Mouse (Mus musculus): Measurements from ENCODE around the gene Sprr2h. TPM values are rescaled to one million over a fixed set of nuclear protein-coding genes. Genes with fewer than 3 reads are reported as not detected.

Gene Sprr2h
- polyA plus RNA-seq (2012; rRNA removed): not detected in 2 replicates

DNA sequence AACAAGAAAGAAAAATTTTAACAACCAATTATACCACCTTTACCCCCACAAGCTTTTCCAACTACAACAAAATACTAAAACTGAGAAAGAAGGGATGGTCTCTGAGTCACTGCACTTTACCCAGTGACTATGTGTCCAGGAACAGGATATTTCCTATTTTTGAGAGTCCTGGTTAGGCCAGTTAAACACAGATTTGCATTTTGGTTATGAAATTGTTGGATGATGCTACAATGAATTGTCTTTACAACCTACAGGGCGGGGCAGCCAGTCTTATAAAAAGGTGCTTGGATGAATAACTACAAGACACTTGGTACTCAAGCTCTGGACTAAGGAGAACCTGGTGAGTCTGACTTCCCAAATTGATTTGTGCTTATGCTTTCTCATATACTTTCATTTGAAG is at the start of gene Sprr2h:
TSS of gene Sprr2h (plus strand) at position 301 of the 400 bp plus-strand sequence.

DNA sequence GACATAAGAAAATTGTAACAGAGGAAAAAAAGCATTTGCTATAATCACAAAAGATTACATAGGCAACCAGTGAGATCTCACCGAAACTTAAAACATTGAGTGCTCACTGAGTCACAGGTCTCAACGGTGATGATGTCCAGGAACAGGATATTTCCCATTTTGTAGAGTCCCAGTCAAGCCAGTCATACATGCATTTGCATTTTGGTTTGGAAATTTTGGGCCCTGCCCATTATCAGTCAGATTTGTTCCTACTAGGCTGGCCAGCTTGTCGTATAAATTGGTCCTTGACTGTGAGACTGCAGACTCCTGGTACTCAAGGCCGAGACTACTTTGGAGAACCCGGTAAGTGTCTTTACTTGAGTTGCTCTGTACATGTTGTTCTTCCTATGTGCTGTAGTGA is 46.6 kb upstream of the Sprr2h start, which contains the start of gene Sprr2d:
TSS of gene Sprr2d (plus strand) at position 301 of the 400 bp plus-strand sequence.

DNA sequence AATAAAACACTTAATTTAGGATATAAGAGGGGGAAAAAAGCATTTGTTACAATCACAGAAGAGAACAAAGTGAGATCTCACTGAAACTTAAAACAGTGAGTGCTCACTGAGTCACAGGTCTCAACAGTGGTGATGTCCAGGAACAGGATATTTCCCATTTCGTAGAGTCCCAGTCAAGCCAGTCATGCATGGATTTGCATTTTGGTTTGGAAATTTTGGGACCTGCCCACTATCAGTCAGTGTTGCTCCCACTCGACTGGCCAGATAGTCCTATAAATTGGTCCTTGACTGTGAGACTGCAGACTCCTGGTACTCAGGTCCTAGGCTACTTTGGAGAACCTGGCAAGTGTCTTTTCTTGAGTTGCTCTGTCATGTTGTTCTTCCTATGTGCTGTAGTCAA is 33.6 kb upstream of the Sprr2h start, which contains the start of gene Sprr2e:
TSS of gene Sprr2e (plus strand) at position 301 of the 400 bp plus-strand sequence.

DNA sequence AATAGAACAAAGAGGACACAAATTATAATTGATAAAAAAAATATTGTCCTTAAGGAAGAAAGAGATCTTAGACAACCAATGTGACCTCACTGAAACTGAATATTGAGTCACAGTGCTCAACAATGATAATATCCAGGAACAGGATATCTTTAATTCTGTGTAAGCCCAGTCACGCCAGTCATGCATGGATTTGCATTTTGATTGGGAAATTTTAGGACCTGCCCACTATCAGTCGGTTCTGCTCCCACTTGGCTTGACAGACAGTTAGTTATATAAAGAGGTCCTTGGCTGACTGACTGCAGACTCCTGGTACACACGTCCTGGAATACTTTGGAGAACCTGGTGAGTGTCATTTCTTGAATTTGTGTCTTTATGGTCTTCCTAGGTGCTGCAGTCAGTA is 20.6 kb upstream of the Sprr2h start, which contains the start of gene Sprr2f:
TSS of gene Sprr2f (plus strand) at position 301 of the 400 bp plus-strand sequence.

DNA sequence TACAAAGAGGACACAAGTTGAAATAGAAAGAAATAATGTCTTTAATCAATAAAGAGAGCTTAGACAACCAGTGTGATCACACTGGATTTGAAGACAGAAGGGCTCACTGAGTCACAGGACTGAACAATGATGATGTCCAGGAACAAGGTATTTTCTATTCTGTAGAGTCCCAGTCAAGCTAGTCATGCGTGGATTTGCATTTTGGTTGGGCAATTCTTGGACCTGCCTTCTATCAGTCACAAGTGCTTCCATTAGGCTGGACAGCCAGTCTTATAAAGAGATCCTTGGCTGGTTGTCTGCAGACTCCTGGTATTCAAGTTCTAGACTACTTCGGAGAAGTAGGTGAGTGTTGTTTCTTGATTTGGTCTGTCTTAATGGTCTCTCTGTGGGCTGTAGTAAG is 22.2 kb downstream of the Sprr2h start, which contains the start of gene Sprr2i:
TSS of gene Sprr2i (plus strand) at position 301 of the 400 bp plus-strand sequence.

DNA sequence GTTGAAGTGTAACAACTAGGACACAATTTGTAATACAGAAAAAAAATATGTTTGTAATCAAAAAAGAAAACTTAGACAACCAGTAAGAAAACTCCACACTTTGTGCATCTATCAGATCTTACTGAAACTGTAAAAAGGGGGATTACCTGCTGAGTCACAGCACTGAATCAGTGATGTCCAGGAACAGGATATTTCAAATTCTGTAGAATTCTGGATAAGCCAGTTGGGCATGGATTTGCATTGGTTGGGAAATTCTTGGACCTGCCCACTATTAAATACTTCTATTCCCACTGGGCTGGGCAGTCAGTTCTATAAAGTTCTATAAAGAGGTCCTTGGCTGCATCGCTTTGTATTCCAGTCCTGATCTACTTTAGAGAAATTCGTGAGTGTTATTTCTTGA is 32.3 kb downstream of the Sprr2h start, which contains the start of gene Sprr2j-ps:
TSS of gene Sprr2j-ps (plus strand) at position 301 of the 400 bp plus-strand sequence.

DNA sequence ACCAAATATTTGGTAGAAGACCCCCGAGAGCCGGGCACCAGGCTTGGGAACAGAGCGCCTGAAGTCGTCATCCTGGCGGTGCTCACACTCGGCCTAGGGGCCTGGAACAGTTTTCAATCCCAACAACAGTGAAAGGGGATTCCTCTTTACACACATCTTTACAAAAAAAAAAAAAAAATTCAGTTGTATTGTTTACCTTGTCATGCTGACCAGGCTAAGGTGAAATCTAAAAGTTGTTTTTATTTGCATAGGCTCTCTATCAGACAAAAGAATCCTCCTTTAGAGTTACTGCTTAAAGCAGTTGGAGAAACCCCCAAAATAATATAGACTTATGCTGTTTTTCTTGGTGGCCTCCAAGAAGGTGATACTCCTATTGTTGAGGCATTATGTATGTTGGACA is 43.8 kb downstream of the Sprr2h start, which contains the start of gene Gm9774:
TSS of gene Gm9774 (minus strand) at position 101 of the 400 bp plus-strand sequence.

DNA sequence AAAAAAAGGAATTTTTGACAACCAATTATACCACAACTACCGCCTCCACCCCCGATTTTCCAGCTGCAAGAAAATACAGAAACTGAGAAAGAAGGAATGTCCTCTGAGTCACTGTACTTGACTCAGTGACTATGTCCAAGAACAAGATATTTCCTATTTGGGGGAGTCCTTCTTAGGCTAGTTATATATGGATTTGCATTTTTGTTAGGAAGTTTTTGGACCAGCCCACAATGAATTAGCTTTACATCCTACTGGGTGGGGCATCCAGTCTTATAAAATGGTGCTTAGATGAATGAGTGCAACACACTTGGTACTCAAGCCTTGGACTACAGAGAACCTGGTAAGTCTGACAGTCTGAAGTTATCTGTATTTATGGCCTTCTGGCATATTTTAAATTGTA is 46.8 kb downstream of the Sprr2h start, which contains the start of gene Sprr2k:
TSS of gene Sprr2k (plus strand) at position 301 of the 400 bp plus-strand sequence.

Other genes with a start within 250 kb of the Sprr2h start
- gene Lelp1, start 242.9 kb upstream of the Sprr2h start, polyA plus RNA-seq (2012; rRNA removed): not detected in 2 replicates
- 0.06 TPM in 1 of 2 replicates, not detected in the other for gene Sprr2a1, start 169.9 kb upstream of the Sprr2h start, polyA plus RNA-seq (2012; rRNA removed)
- gene Sprr2a2, start 169.8 kb upstream of the Sprr2h start, polyA plus RNA-seq (2012; rRNA removed): 51.3 and 98.3 TPM in 2 replicates
- 3.7 and 6.8 TPM in 2 replicates for gene Sprr2a3, start 100.3 kb upstream of the Sprr2h start, polyA plus RNA-seq (2012; rRNA removed)
- 0.78 and 6.6 TPM in 2 replicates for gene Sprr2b, start 69.1 kb upstream of the Sprr2h start, polyA plus RNA-seq (2012; rRNA removed)
- 0.73 and 0.80 TPM in 2 replicates for gene Sprr2d, start 46.5 kb upstream of the Sprr2h start, polyA plus RNA-seq (2012; rRNA removed)
- 0.26 and 0.29 TPM in 2 replicates for gene Sprr2e, start 33.5 kb upstream of the Sprr2h start, polyA plus RNA-seq (2012; rRNA removed)
- gene Sprr2f, start 20.5 kb upstream of the Sprr2h start, polyA plus RNA-seq (2012; rRNA removed): 72.6 and 147 TPM in 2 replicates
- not detected in 2 replicates for gene Sprr2i, start 22.3 kb downstream of the Sprr2h start, polyA plus RNA-seq (2012; rRNA removed)
- not detected in 2 replicates for gene Sprr2j-ps, start 32.4 kb downstream of the Sprr2h start, polyA plus RNA-seq (2012; rRNA removed)
- gene Gm9774, start 43.7 kb downstream of the Sprr2h start, polyA plus RNA-seq (2012; rRNA removed): 7.6 and 8.8 TPM in 2 replicates
- gene Sprr2k, start 46.9 kb downstream of the Sprr2h start, polyA plus RNA-seq (2012; rRNA removed): not detected in 2 replicates
- gene Sprr1b, start 53.1 kb downstream of the Sprr2h start, polyA plus RNA-seq (2012; rRNA removed): not detected in 2 replicates
- 0.25 TPM in 1 of 2 replicates, not detected in the other for gene Sprr3, start 73.0 kb downstream of the Sprr2h start, polyA plus RNA-seq (2012; rRNA removed)
- gene Sprr1a, start 100.2 kb downstream of the Sprr2h start, polyA plus RNA-seq (2012; rRNA removed): 1.1 and 13.1 TPM in 2 replicates
- not detected in 2 replicates for gene Sprr4, start 114.8 kb downstream of the Sprr2h start, polyA plus RNA-seq (2012; rRNA removed)
- not detected in 2 replicates for gene 2310046K23Rik, start 148.8 kb downstream of the Sprr2h start, polyA plus RNA-seq (2012; rRNA removed)
- gene Ivl, start 188.1 kb downstream of the Sprr2h start, polyA plus RNA-seq (2012; rRNA removed): not detected in 2 replicates
- gene Smcp, start 203.3 kb downstream of the Sprr2h start, polyA plus RNA-seq (2012; rRNA removed): not detected in 2 replicates
- gene 2210017I01Rik, start 221.8 kb downstream of the Sprr2h start, polyA plus RNA-seq (2012; rRNA removed): not detected in 2 replicates
- not detected in 2 replicates for gene Lce6a, start 236.0 kb downstream of the Sprr2h start, polyA plus RNA-seq (2012; rRNA removed)

Data from ovary, adult 2 months (tissue).